Comparison of ENCODE assay signal across 23 mouse cellular contexts in genomic region chr15:103590779-103591178, GRCm38 (mm10). TPM values are rescaled to one million over a fixed set of nuclear protein-coding genes. Genes with fewer than 3 reads are reported as not detected.
"Had no signal": no experiment of that assay in that cellular context is flagged by ENCODE, and none has a peak within 500 bp of the region (broad histone marks: within the 10 kb centered on the region; RNA-seq: fewer than 3 reads in every experiment).

No protein-coding gene starts in this region.

- H3K9me3 ChIP-seq: limb, embryonic 10.5 days; limb, embryonic 13.5 days; liver, embryonic 12.5 days; liver, embryonic 15.5 days had no signal

- H3K4me3 ChIP-seq: layer of hippocampus, adult 2 months; limb, embryonic 10.5 days; limb, embryonic 13.5 days; liver, embryonic 12.5 days; liver, embryonic 15.5 days had no signal

- H3K27ac ChIP-seq: kidney, postnatal 0 days; layer of hippocampus, adult 2 months; limb, embryonic 10.5 days; limb, embryonic 13.5 days; liver, embryonic 12.5 days; liver, embryonic 15.5 days had no signal

- H3K9ac ChIP-seq: limb, embryonic 13.5 days; liver, embryonic 12.5 days; liver, embryonic 15.5 days had no signal

- H3K27me3 ChIP-seq: limb, embryonic 13.5 days; liver, embryonic 12.5 days; liver, embryonic 15.5 days had no signal

- H3K36me3 ChIP-seq: limb, embryonic 10.5 days; limb, embryonic 13.5 days; liver, embryonic 12.5 days; liver, embryonic 15.5 days had no signal

- ATAC-seq: intestine, postnatal 0 days; liver, embryonic 12.5 days had no signal

- H3K4me1 ChIP-seq: limb, embryonic 10.5 days; limb, embryonic 13.5 days; liver, embryonic 12.5 days; liver, embryonic 15.5 days had no signal

- H3K4me2 ChIP-seq: limb, embryonic 13.5 days; liver, embryonic 12.5 days; liver, embryonic 15.5 days; midbrain, embryonic 11.5 days had no signal

- DNase-seq: kidney, adult 2 months; kidney, postnatal 25 days; layer of hippocampus, adult 9-11 months; liver; midbrain, embryonic 14.5 days; thymus, adult 18-20 months; thymus, postnatal 36 days had no signal

RNA-seq across cellular contexts. Expression of gene Glycam1, which starts 25.9 kb away (rescaled TPM):
- polyA plus RNA-seq: kidney, embryonic 14.5 days; kidney, postnatal 0 days; limb, embryonic 10.5 days; limb, embryonic 13.5 days; liver, embryonic 12.5 days; liver, embryonic 15.5 days; midbrain, embryonic 11.5 days; midbrain, embryonic 14.5 days; midbrain, postnatal 0 days; neural tube, embryonic 11.5 days; neural tube, embryonic 14.5 days; spleen, adult 2 months; stomach, embryonic 16.5 days; testis, adult 2 months; urinary bladder, adult 2 months had no signal
